Mouse (Mus musculus): ENCODE measurements around the gene Chst10.

Chst10 gene

DNA sequence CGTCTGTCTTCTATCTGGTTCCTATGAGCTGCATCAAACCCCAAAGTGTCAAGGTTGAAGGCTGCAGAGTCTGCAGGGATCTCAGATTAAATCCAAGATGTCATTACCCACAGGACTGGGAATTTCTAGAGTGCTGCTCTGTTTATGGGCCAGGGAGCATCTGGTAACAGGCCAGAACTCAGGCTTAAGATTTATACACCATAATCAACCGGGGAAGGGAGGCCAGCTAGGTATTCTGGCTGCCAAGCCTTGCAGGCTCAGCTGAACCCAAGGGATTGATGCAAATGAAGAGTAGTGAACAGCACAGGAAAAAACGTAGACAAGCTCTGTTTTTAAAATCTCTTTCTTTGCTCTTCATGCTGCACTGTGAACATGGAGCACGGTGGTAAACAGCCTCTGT, 81.7 kb downstream of the Chst10 start:
- no peak for DNase-seq (ENCODE audit: low read depth)

Measured in naive thymus-derived CD4-positive, alpha-beta T cell, adult 2 months (primary cell).